Mouse (Mus musculus): Measurements from ENCODE around the gene Srp68.

Gene Srp68

GRCm38 (mm10) chr11:116269560-116269959, 4.5 kb downstream of the Srp68 start:
- Histone ChIP-seq H3K27me3 (ENCODE audit: control insufficient read depth, insufficient read depth, low read length, poor library complexity, severe bottlenecking) (no peaks in the 10 kb centered on the region), H3K36me3 (ENCODE audit: control insufficient read depth, insufficient read depth, low read length, poor library complexity, severe bottlenecking) (peaks cover 13% of the 10 kb centered on the region)
- DNase-seq (ENCODE audit: low read depth, low spot score) = no peak

DNA sequence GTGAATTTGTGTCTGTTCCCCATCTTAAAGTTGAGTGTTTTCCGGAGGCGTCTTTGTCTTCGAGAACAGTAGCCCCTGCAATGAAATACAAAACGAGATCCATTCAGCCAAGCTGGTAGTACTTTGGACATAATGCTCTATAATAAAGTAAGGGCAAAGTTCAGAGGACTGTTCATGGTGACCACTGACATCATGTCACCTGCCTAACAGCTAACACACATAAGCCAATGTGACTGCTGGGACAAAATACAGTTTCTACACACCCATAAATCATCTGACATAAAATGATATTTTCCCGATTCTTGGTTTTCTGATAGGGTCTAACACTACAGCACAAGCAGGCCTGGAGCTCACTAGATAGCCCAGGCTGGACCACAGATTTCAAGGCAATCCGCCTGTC, 5.7 kb downstream of the Srp68 start:
- peaks cover 21% of the 10 kb centered on the region for H3K36me3 ChIP-seq (ENCODE audit: control insufficient read depth, insufficient read depth, low read length, poor library complexity, severe bottlenecking)
- no peaks in the 10 kb centered on the region for H3K27me3 ChIP-seq (ENCODE audit: control insufficient read depth, insufficient read depth, low read length, poor library complexity, severe bottlenecking)
- DNase-seq (ENCODE audit: low read depth, low spot score) = no peak

GRCm38 (mm10) chr11:116267637-116268036, 6.4 kb downstream of the Srp68 start:
- Histone ChIP-seq H3K36me3 (ENCODE audit: control insufficient read depth, insufficient read depth, low read length, poor library complexity, severe bottlenecking) (peaks cover 23% of the 10 kb centered on the region), H3K27me3 (ENCODE audit: control insufficient read depth, insufficient read depth, low read length, poor library complexity, severe bottlenecking) (no peaks in the 10 kb centered on the region)
- peak; percentile 24 for DNase-seq (ENCODE audit: low read depth, low spot score)

DNA sequence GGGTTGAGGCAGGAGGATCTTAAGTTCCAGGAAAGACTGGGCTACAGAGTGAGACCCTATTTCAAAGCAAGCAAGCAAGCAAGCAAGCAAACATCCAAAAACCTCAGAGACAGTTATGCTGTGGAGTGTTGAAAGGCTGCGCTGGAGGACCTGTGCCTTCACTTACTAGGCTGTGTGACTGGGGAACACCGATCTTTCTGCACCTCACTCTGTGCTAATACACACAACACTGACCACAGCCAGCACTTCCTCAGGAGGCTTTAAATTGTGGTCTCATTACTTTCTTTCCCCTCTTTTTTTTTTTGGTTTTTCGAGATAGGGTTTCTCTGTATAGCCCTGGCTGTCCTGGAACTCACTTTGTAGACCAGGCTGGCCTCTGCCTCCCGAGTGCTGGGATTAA, 8.2 kb downstream of the Srp68 start:
- no peak for DNase-seq (ENCODE audit: low read depth, low spot score)

GRCm38 (mm10) chr11:116265352-116265751, 8.7 kb downstream of the Srp68 start:
- H3K27me3 ChIP-seq (ENCODE audit: control insufficient read depth, insufficient read depth, low read length, poor library complexity, severe bottlenecking) = no peaks in the 10 kb centered on the region
- H3K36me3 ChIP-seq (ENCODE audit: control insufficient read depth, insufficient read depth, low read length, poor library complexity, severe bottlenecking) = peaks cover 25% of the 10 kb centered on the region
- peak; percentile 46 for DNase-seq (ENCODE audit: low read depth, low spot score)

More for the DNA sequence above, 8.2 kb downstream of the Srp68 start:
- H3K36me3 ChIP-seq (ENCODE audit: control insufficient read depth, insufficient read depth, low read length, poor library complexity, severe bottlenecking) = peaks cover 21% of the 10 kb centered on the region
- no peaks in the 10 kb centered on the region for H3K27me3 ChIP-seq (ENCODE audit: control insufficient read depth, insufficient read depth, low read length, poor library complexity, severe bottlenecking)

DNA sequence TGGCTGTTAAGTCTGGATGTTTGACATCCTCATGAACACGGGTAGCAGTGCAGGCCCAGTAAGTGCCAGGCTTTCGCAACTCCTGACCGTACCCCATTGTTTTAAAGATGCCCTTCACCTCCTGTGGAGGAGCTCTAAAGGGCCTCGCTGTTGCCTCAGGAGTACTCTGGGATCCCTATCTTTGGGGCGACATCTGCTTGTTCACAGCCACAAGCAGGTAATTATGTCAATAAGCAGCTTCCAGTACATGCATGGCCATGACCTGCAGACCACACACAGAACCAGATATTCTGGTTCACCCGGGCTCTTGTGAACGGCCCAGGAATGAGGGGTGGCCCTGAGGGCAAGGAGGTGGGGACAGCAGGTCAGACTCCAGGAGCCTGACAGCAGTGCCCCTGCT, 13.8 kb downstream of the Srp68 start:
- DNase-seq (ENCODE audit: low read depth, low spot score) = no peak

GRCm38 (mm10) chr11:116259461-116259860, 14.6 kb downstream of the Srp68 start:
- DNase-seq (ENCODE audit: low read depth, low spot score) = no peak
- H3K36me3 ChIP-seq (ENCODE audit: control insufficient read depth, insufficient read depth, low read length, poor library complexity, severe bottlenecking) = peaks cover 16% of the 10 kb centered on the region
- H3K27me3 ChIP-seq (ENCODE audit: control insufficient read depth, insufficient read depth, low read length, poor library complexity, severe bottlenecking) = no peaks in the 10 kb centered on the region

More for the DNA sequence above, 13.8 kb downstream of the Srp68 start:
- Histone ChIP-seq H3K27me3 (ENCODE audit: control insufficient read depth, insufficient read depth, low read length, poor library complexity, severe bottlenecking) (no peaks in the 10 kb centered on the region), H3K36me3 (ENCODE audit: control insufficient read depth, insufficient read depth, low read length, poor library complexity, severe bottlenecking) (peaks cover 18% of the 10 kb centered on the region)

GRCm38 (mm10) chr11:116255982-116256675, 17.9 kb downstream of the Srp68 start:
- Histone ChIP-seq H3K27me3 (ENCODE audit: control insufficient read depth, insufficient read depth, low read length, poor library complexity, severe bottlenecking) (no peaks in the 10 kb centered on the region), H3K36me3 (ENCODE audit: control insufficient read depth, insufficient read depth, low read length, poor library complexity, severe bottlenecking) (peaks cover 9% of the 10 kb centered on the region)
- no peak for DNase-seq (ENCODE audit: low read depth, low spot score)

DNA sequence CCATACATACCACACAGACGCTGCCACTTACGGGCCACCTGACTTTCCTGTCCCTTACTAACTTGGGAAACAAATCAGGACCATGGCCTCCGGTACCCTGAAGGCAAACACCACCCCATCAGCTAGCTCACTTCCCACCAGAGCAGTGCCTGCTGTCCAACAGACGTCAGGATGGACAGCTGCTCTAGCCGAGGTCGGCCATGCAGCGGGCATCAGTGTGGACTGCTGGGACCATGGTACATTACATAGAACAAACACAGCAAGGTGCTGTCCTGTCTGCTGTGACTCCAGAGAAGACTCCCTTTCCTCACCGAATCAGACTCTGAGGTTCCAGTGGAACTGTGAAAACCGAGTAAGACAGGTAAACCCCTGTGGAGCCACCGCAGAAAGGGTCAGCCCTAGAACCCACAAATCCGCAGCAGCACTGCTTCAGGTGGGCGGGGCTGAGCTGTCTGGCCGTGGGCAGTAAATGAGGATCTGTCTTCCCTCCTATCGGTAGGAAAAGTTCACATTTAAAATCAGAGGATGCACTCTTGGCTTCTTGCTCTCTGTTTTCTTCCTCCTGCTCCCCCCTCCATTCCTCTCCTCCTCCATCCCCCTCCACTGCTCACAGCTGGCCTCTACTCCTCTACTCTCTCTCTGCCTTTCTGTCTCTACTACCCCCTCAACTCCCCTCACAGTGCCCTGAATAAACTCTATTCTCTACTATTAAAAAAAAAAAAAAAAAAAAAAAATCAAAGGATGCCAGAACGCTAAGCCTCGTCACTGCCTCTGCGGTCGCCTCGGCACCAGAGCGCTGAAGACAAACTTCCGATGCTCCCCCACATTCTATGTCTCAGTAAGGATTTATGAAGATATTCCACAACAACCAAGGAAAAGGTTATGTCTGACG, 18.7 kb downstream of the Srp68 start:
- no peak for DNase-seq (ENCODE audit: low read depth, low spot score)
- Histone ChIP-seq H3K36me3 (ENCODE audit: control insufficient read depth, insufficient read depth, low read length, poor library complexity, severe bottlenecking) (peaks cover 6% of the 10 kb centered on the region), H3K27me3 (ENCODE audit: control insufficient read depth, insufficient read depth, low read length, poor library complexity, severe bottlenecking) (no peaks in the 10 kb centered on the region)

DNA sequence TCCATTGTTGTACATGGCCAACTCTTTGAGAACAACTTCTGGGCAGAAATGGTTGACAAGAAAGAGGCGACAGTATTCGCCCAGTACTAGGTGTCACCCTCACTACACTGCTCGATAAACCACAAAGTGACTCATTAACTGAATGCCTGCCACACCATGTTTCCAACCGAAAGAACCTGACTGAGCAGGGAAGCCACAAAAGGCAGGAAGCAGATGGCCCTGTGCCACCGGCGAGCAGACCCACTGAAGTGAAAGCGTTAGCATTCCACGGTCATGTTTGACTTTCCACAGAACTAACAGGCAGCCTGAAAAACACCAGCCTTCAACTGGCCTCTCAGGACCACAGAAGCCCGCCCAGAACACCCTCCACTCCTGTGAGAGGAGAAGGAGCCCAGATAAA, 19.4 kb downstream of the Srp68 start:
- Histone ChIP-seq H3K36me3 (ENCODE audit: control insufficient read depth, insufficient read depth, low read length, poor library complexity, severe bottlenecking) (peaks cover 2% of the 10 kb centered on the region), H3K27me3 (ENCODE audit: control insufficient read depth, insufficient read depth, low read length, poor library complexity, severe bottlenecking) (no peaks in the 10 kb centered on the region)
- DNase-seq (ENCODE audit: low read depth, low spot score) = peak; percentile 8

DNA sequence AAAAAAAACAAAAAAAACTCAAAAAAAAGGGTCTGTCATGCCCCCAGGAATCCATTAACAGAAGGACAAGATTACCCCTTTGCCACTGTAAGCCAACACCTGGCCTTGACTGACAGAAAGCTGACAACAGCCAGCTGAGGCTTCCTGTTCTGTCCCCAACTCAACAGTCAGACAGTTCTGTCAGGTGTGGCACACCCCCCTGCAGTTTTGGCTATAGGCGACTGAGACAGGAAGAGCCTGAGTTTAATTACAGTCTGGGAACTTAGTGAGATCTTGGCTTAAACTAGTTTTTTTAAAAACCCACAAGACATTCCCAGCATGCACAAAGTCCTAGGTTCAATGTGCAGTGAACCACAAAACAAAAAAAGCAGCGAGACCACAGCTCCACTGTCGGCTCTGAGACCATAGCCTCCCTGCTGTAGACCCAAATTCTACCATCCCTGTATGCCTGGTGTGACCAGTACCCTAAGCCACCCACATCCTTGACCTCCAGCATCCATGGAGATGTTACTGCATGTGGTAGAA, 20.9 kb downstream of the Srp68 start:
- no peaks in the 10 kb centered on the region for H3K27me3 ChIP-seq (ENCODE audit: control insufficient read depth, insufficient read depth, low read length, poor library complexity, severe bottlenecking)

DNA sequence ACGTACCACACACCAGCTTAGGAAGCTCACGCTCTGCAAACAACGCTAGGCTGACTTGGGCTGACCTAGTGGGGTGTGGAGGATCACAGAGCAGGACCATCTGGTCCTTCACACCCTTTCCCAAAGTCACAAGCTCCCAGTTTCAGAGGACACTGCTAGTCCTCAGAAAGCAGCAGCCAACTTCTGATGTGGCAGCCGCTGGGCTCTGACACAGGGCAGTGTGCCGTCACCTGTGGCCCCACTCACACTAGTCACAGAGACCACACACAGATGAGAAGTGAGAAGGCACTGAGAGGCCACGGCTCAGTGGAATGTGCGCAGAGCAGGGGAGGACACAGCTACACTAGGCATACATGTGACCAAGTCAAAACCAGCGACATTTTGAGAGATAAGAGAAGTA, 23.1 kb downstream of the Srp68 start:
- Histone ChIP-seq H3K27me3 (ENCODE audit: control insufficient read depth, insufficient read depth, low read length, poor library complexity, severe bottlenecking) (no peaks in the 10 kb centered on the region), H3K36me3 (ENCODE audit: control insufficient read depth, insufficient read depth, low read length, poor library complexity, severe bottlenecking) (peaks cover 5% of the 10 kb centered on the region)
- DNase-seq (ENCODE audit: low read depth, low spot score) = no peak

More for the DNA sequence above, 20.9 kb downstream of the Srp68 start:
- peaks cover 2% of the 10 kb centered on the region for H3K36me3 ChIP-seq (ENCODE audit: control insufficient read depth, insufficient read depth, low read length, poor library complexity, severe bottlenecking)
- no peak for DNase-seq (ENCODE audit: low read depth, low spot score)

GRCm38 (mm10) chr11:116247502-116248222, 26.4 kb downstream of the Srp68 start:
- Histone ChIP-seq H3K36me3 (ENCODE audit: control insufficient read depth, insufficient read depth, low read length, poor library complexity, severe bottlenecking) (peaks cover 10% of the 10 kb centered on the region), H3K27me3 (ENCODE audit: control insufficient read depth, insufficient read depth, low read length, poor library complexity, severe bottlenecking) (no peaks in the 10 kb centered on the region)
- DNase-seq (ENCODE audit: low read depth, low spot score) = no peak

- H3K27me3 ChIP-seq (ENCODE audit: control insufficient read depth, insufficient read depth, low read length, poor library complexity, severe bottlenecking) = no peaks in the 10 kb centered on the region
- peaks cover 7% of the 10 kb centered on the region for H3K36me3 ChIP-seq (ENCODE audit: control insufficient read depth, insufficient read depth, low read length, poor library complexity, severe bottlenecking)
- DNase-seq (ENCODE audit: low read depth, low spot score) = no peak
Measured at GRCm38 (mm10) chr11:116245616-116246015, 28.4 kb downstream of the Srp68 start.

Measured in splenic B cell, adult 2 months (primary cell).